Mouse (Mus musculus) CH12.LX (cell line): ENCODE data around the gene Tet3.

Experiments
- CTCF ChIP-seq, 2 experiments: IDR thresholded peaks in 1 of 2; conservative IDR thresholded peaks in 1 of 2; 2 replicates each; pipeline ENCODE4 v1.5.1; 2011 to 2012; ENCODE audit warnings: low read depth in 2 of 2, low read length in 2 of 2, improper control_type of control experiment in 1 of 2, inconsistent platforms in 1 of 2, mild to moderate bottlenecking in 1 of 2, moderate library complexity in 1 of 2
- JUND ChIP-seq: conservative IDR thresholded peaks from 2 replicates; pipeline ENCODE4 v1.6.1; 2011; ENCODE audit warnings: low read depth, low read length, improper control_type of control experiment
- MAZ ChIP-seq: IDR thresholded peaks from 2 replicates; pipeline ENCODE4 v1.6.1; 2012; ENCODE audit warnings: low read depth, mild to moderate bottlenecking, inconsistent platforms, low read length, improper control_type of control experiment, moderate library complexity
- MEF2A ChIP-seq: IDR thresholded peaks from 2 replicates; pipeline ENCODE4 v1.6.1; 2014; ENCODE audit warnings: low read depth, mild to moderate bottlenecking, inconsistent platforms, low read length, improper control_type of control experiment, borderline replicate concordance
- POLR2A ChIP-seq: IDR thresholded peaks from 2 replicates; pipeline ENCODE4 v1.6.1; 2011; ENCODE audit warnings: low read depth, mild to moderate bottlenecking, improper control_type of control experiment, low read length
- POLR2AphosphoS2 ChIP-seq: IDR thresholded peaks from 2 replicates; pipeline ENCODE4 v1.6.1; 2011; ENCODE audit warnings: low read depth, low read length, improper control_type of control experiment
- USF1 ChIP-seq: IDR thresholded peaks from 2 replicates; pipeline ENCODE4 v1.6.1; 2014; ENCODE audit warnings: low read depth, mild to moderate bottlenecking, inconsistent platforms, low read length, improper control_type of control experiment
- USF2 ChIP-seq: conservative IDR thresholded peaks from 2 replicates; pipeline ENCODE4 v1.6.1; 2011; ENCODE audit warnings: low read depth, low read length, improper control_type of control experiment
- ZKSCAN1 ChIP-seq: IDR thresholded peaks from 2 replicates; pipeline ENCODE4 v1.6.1; 2012; ENCODE audit warnings: low read depth, inconsistent platforms, low read length, improper control_type of control experiment, borderline replicate concordance

DNA sequence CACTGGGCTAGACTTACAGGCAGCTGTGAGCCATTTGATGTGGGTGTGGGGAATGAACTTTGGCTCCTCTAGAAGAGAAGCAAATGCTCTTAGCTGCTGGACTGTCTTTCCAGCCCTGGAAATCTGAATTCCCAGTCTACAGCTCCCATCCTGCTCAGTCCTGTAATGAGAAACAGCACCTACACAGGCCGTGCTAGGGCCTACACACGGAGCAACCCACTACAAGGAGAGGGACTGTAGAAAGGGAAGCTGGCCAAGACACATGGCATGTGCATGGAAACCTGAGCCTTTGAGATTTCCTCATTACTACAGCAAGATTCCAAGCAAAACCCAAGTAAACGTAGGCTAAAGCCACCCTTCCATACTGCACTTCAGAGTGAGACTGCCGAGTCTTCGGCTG lies 29.3 kb upstream of the Tet3 start:
- TF ChIP-seq CTCF (conservative IDR thresholded peaks at IDR 0.05 in 1 of 2, IDR thresholded peaks at IDR 0.05 in 1 of 2; ENCODE audit: low read depth in 2 of 2, low read length in 2 of 2) (no peak), MAZ (no peak), MEF2A (no peak), USF1 (no peak), ZKSCAN1 (no peak), POLR2A (no peak), USF2 (no peak), JUND (no peak), POLR2AphosphoS2 (no peak)
